Mouse (Mus musculus) heart, embryonic 14.5 days (tissue): ENCODE measurements around the gene Foxm1. TPM values are rescaled to one million over a fixed set of nuclear protein-coding genes. Genes with fewer than 3 reads are reported as not detected.

ENCODE experiments used
- ATAC-seq: fragments of 200-750 bp; cut with Nextera tagmentation; 2 replicates; pipeline ENCODE4 v1.8.0; 2017; ENCODE audit warnings: low read depth, moderate TSS enrichment; ENCODE audit not compliant: insufficient number of reproducible peaks, insufficient read depth, low FRiP score
- H3K27ac ChIP-seq, 2 experiments: fragments of 200-500 bp in 1 of 2; fragments of 300-500 bp in 1 of 2; sonication (generic) in 1 of 2; replicated peaks in 1 of 2; 2 replicates each; pipeline ENCODE4 v1.5.1; 2012 to 2014; ENCODE audit warnings: low read depth in 2 of 2, low read length in 2 of 2, control low read depth in 1 of 2, mild to moderate bottlenecking in 1 of 2, mixed read lengths in 1 of 2; ENCODE audit not compliant: control insufficient read depth in 1 of 2, insufficient read depth in 1 of 2
- H3K27me3 ChIP-seq: fragments of 300-500 bp; sonication (generic); 2 replicates; pipeline ENCODE4 v1.6.1; 2014; ENCODE audit warnings: mild to moderate bottlenecking, low read length, control low read depth; ENCODE audit not compliant: control insufficient read depth, insufficient read depth
- H3K36me3 ChIP-seq: fragments of 300-500 bp; sonication (generic); 2 replicates; pipeline ENCODE4 v1.6.1; 2014; ENCODE audit warnings: mild to moderate bottlenecking, control low read depth, low read length, mixed read lengths; ENCODE audit not compliant: control insufficient read depth, insufficient read depth
- H3K4me1 ChIP-seq, 2 experiments: fragments of 200-500 bp in 1 of 2; fragments of 300-500 bp in 1 of 2; sonication (generic) in 1 of 2; 2 replicates each; pipeline ENCODE4 v1.6.1; 2012 to 2014; ENCODE audit warnings: low read length in 2 of 2, control low read depth in 1 of 2, mixed read lengths in 1 of 2; ENCODE audit not compliant: control insufficient read depth in 2 of 2, insufficient read depth in 2 of 2
- H3K4me2 ChIP-seq: fragments of 300-500 bp; sonication (generic); 2 replicates; pipeline ENCODE4 v1.6.1; 2014; ENCODE audit warnings: mild to moderate bottlenecking, low read length
- H3K4me3 ChIP-seq, 2 experiments: fragments of 200-500 bp in 1 of 2; fragments of 300-500 bp in 1 of 2; sonication (generic) in 1 of 2; 2 replicates each; pipeline ENCODE4 v1.5.1; 2012 to 2014; ENCODE audit warnings: low read length in 2 of 2, mild to moderate bottlenecking in 2 of 2, control low read depth in 1 of 2, low read depth in 1 of 2, moderate library complexity in 1 of 2; ENCODE audit not compliant: control insufficient read depth in 1 of 2, insufficient read depth in 1 of 2
- H3K9ac ChIP-seq: fragments of 300-500 bp; sonication (generic); 2 replicates; pipeline ENCODE4 v1.6.1; 2014; ENCODE audit warnings: mild to moderate bottlenecking, low read length
- H3K9me3 ChIP-seq: fragments of 300-500 bp; sonication (generic); 2 replicates; pipeline ENCODE4 v1.6.1; 2016; ENCODE audit warnings: low read length, control low read depth; ENCODE audit not compliant: control insufficient read depth
- WGBS: fragments of 180-500 bp; shearing (Covaris S2); extraction: QIAGEN DNeasy Blood & Tissue Kit; methylation state at CpG from one replicate; pipeline ENCODE4 v1.1.7; 2014; 5-methylcytosine and 5-hydroxymethylcytosine counted together
- polyA plus RNA-seq: library from polyadenylated mRNA; unstranded; fragments of >200 nt; fragmentation: Nextera tagmentation; extraction: Ambion mirVana; gene quantifications from 2 replicates; pipeline ENCODE4 v1.2.1, GENCODE M21; 2014

The Foxm1 gene
- polyA plus RNA-seq, 1 experiment from 2014 or later, result 25.0 TPM

GRCm38 (mm10) chr6:128358999-128359398 is 3.8 kb upstream of the Foxm1 start:
- no peak overlapping the region for H3K4me3 ChIP-seq
- no peak for ATAC-seq
- no peaks in the 10 kb centered on the region for H3K9me3 ChIP-seq
- H3K36me3 ChIP-seq, result peaks cover 22% of the 10 kb centered on the region
- no peak overlapping the region for H3K27ac ChIP-seq
- H3K4me1 ChIP-seq, result peaks cover 3 to 27% of the 10 kb centered on the region in 2 experiments
- 26% methylated on average over 2 of the region's 2 CpGs for WGBS
- H3K27me3 ChIP-seq, result no peaks in the 10 kb centered on the region
- H3K9ac ChIP-seq, result no peak overlapping the region
- no peak overlapping the region for H3K4me2 ChIP-seq

DNA sequence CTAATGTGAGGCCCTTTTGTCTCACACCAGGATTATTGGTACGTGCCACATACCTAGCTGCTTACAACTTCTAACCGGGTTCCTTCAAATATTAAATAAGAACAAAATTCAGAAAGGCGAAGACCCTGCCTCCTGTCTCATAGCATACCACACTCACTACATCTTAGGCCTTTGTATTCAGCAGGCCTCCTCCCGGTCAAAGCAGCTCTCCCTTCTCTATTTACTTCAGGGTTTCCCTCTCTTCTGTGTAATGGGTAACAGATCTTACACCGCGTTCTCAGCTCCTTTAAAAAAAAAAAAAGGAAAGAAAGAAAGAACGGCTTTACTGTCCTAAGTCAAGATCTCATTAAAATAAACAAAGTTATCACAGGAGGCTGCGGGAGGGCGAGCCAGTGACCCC is 866 bp upstream of the Foxm1 start:
- H3K4me2 ChIP-seq, result peak overlapping the region; percentile 88
- peak overlapping the region; percentile 84 to 92 for H3K27ac ChIP-seq
- peak overlapping the region; percentile 92 for H3K9ac ChIP-seq
- no peaks in the 10 kb centered on the region for H3K9me3 ChIP-seq
- no peak for ATAC-seq
- H3K4me1 ChIP-seq, result peaks cover 3 to 22% of the 10 kb centered on the region in 2 experiments
- H3K36me3 ChIP-seq, result peaks cover 33% of the 10 kb centered on the region
- H3K27me3 ChIP-seq, result no peaks in the 10 kb centered on the region
- WGBS, result 18% methylated on average over 9 of the region's 9 CpGs
- H3K4me3 ChIP-seq, result peak overlapping the region; percentile 68 to 93

DNA sequence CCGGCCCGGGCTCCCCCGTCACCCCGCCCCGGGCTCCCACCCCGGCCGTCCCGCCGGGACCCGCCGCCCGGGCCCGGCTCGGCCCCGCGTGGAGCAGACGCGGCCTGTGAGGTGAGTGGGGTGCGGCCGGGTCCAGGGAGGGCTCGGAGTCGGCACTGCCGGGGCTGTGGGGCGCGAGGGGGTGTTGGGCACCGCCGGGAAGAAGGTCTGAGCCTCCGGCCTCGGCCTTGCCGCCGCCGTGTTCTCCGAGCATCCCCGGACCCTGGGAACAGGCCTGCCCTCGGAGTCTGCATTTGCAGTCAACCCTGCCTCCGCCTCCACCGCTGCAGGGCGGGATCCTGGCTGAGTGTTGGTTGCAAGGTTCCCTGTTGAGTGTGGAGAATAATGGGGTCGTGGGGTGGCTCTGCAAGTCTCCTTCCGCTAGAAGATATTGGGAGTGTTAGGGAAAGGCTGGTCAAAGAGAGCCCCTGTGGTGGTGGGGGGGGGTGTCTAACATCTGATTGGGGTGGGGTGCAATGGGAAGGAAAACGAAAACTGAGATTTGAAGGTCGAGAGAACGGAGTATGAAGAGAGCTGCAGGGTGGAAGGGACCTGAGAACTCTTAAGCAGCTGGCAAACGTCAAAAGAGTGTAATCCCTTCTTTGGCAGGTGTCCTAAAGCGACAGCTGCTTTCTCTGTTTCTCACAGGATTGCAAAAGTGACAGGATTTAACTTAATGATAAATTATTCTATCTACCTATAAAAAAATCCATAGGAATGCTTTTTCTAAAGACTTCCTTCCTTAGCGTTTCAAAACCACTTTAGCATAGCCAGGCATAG is 449 bp downstream of the Foxm1 start:
- H3K9me3 ChIP-seq, result no peaks in the 10 kb centered on the region
- H3K9ac ChIP-seq, result peak overlapping the region; percentile 92
- peak overlapping the region; percentile 88 for H3K4me2 ChIP-seq
- peak overlapping the region; percentile 87 to 92 for H3K27ac ChIP-seq
- peaks cover 32% of the 10 kb centered on the region for H3K36me3 ChIP-seq
- WGBS, result under 1% methylated on average over 42 of the region's 46 CpGs
- H3K4me3 ChIP-seq, result peak overlapping the region; percentile 68 to 93
- H3K4me1 ChIP-seq, result peaks cover 3 to 22% of the 10 kb centered on the region in 2 experiments
- H3K27me3 ChIP-seq, result no peaks in the 10 kb centered on the region
- 0 out of 2 replicates have a peak, but pooled peaks have one; percentile 1 for ATAC-seq

- H3K4me2 ChIP-seq, result no peak overlapping the region; the same call in 1 of the 2 replicates
- no peak overlapping the region for H3K9ac ChIP-seq
- WGBS, result 73% methylated on average over 6 of the region's 6 CpGs
- no peak overlapping the region for H3K27ac ChIP-seq
- peaks cover 38% of the 10 kb centered on the region for H3K36me3 ChIP-seq
- no peaks in the 10 kb centered on the region for H3K27me3 ChIP-seq
- no peak overlapping the region for H3K4me3 ChIP-seq
- H3K4me1 ChIP-seq, result peaks cover 3 to 22% of the 10 kb centered on the region in 2 experiments
- H3K9me3 ChIP-seq, result no peaks in the 10 kb centered on the region
- ATAC-seq, result no peak
Measured at GRCm38 (mm10) chr6:128364721-128365120, 2.0 kb downstream of the Foxm1 start.

GRCm38 (mm10) chr6:128366466-128366865 is 3.7 kb downstream of the Foxm1 start:
- H3K27ac ChIP-seq, result no peak overlapping the region
- H3K4me2 ChIP-seq, result no peak overlapping the region
- H3K27me3 ChIP-seq, result no peaks in the 10 kb centered on the region
- peaks cover 56% of the 10 kb centered on the region for H3K36me3 ChIP-seq
- H3K4me3 ChIP-seq, result no peak overlapping the region
- no peaks in the 10 kb centered on the region for H3K9me3 ChIP-seq
- 82% methylated on average over 5 of the region's 5 CpGs for WGBS
- ATAC-seq, result no peak
- H3K4me1 ChIP-seq, result peaks cover 0 to 15% of the 10 kb centered on the region in 2 experiments
- H3K9ac ChIP-seq, result no peak overlapping the region

GRCm38 (mm10) chr6:128370040-128370439 is 7.3 kb downstream of the Foxm1 start:
- no peak for ATAC-seq
- no peak overlapping the region for H3K4me2 ChIP-seq

DNA sequence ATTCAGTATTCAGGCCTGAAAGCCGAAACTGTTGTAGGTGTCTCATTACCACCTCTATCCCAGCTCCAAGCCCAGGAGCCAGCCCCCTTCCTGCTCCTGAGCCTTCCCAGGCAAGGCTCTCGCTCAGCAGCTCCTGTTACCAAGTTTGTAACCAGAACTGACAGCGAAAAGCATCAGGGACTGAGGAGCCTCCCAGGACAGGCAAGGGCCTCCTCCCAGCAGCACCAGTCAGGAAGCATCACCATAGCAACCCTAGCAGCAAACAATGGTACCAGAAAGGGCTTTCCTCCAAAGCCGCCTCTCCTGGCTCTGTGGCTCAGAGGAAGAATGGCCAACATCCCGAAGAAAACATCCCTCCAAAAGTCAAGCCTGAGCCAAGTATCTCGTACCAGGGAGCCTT is 12.4 kb downstream of the Foxm1 start, which contains the start of the genes Tex52 and Gm44596:
Gene Tex52, plus strand, starts transcription at position 265 of the 400 bp plus-strand sequence.
Gene Gm44596, plus strand, starts transcription at position 312 of the 400 bp plus-strand sequence.
- Histone ChIP-seq H3K9me3 (no peaks in the 10 kb centered on the region), H3K4me3 (no peak within 1 kb of the TSS), H3K4me1 (peaks cover 0 to 4% of the 10 kb centered on the region in 2 experiments; a peak in 1 of 4 replicates), H3K9ac (no peak within 1 kb of the TSS), H3K4me2 (no peak within 1 kb of the TSS), H3K36me3 (peaks cover 62% of the 10 kb centered on the region), H3K27ac (no peak within 1 kb of the TSS; a peak in 1 of 4 replicates), H3K27me3 (no peaks in the 10 kb centered on the region)
- peak; percentile 40; the same call in 1 of the 2 replicates for ATAC-seq
- 37% methylated on average over 5 of the region's 6 CpGs for WGBS

More at GRCm38 (mm10) chr6:128370040-128370439, 7.3 kb downstream of the Foxm1 start:
- no peak overlapping the region for H3K4me3 ChIP-seq
- no peaks in the 10 kb centered on the region for H3K9me3 ChIP-seq
- no peaks in the 10 kb centered on the region for H3K27me3 ChIP-seq
- H3K4me1 ChIP-seq, result peaks cover 0 to 2% of the 10 kb centered on the region in 2 experiments; a peak in 2 of 4 replicates
- no peak overlapping the region for H3K27ac ChIP-seq
- no peak overlapping the region for H3K9ac ChIP-seq
- H3K36me3 ChIP-seq, result peaks cover 91% of the 10 kb centered on the region
- WGBS, result 74% methylated on average over 5 of the region's 5 CpGs
